Mouse (Mus musculus) kidney, postnatal 0 days (tissue): ENCODE results near the gene Cpm. TPM values are rescaled to one million over a fixed set of nuclear protein-coding genes. Genes with fewer than 3 reads are reported as not detected.
A peak's percentile ranks its signal among the peaks of the same experiment; 100 is the strongest.
"Not testable (repeated sequence)": the region's sequence is repeated elsewhere in the genome, so short reads cannot be mapped to it uniquely, and the experiment has no call there.

ENCODE experiments used
- ATAC-seq: fragments of 200-750 bp; cut with Nextera tagmentation; replicated peaks from 2 replicates; pipeline ENCODE4 v1.8.0; 2017; ENCODE audit warnings: low read depth, moderate number of reproducible peaks, moderate TSS enrichment, moderate library complexity; ENCODE audit not compliant: low FRiP score
- DNase-seq: peaks from one replicate; pipeline ENCODE4 v3.0.0-alpha.2; 2016; ENCODE audit warnings: low spot score
- H3K27ac ChIP-seq: fragments of 300-500 bp; sonication (generic); 2 replicates; pipeline ENCODE4 v1.5.1; 2014; ENCODE audit warnings: mild to moderate bottlenecking
- H3K27me3 ChIP-seq: fragments of 300-500 bp; sonication (generic); 2 replicates; pipeline ENCODE4 v1.6.1; 2014; ENCODE audit warnings: low read length, mixed read lengths; ENCODE audit not compliant: insufficient read depth
- H3K36me3 ChIP-seq: fragments of 300-500 bp; sonication (generic); 2 replicates; pipeline ENCODE4 v1.6.1; 2014; ENCODE audit warnings: low read length, mixed read lengths; ENCODE audit not compliant: insufficient read depth
- H3K4me1 ChIP-seq: fragments of 300-500 bp; sonication (generic); replicated peaks from 2 replicates; pipeline ENCODE4 v1.6.1; 2014; ENCODE audit warnings: antibody characterized with exemption, low read length, mixed read lengths; ENCODE audit not compliant: insufficient read depth
- H3K4me2 ChIP-seq: fragments of 300-500 bp; sonication (generic); 2 replicates; pipeline ENCODE4 v1.6.1; 2014; ENCODE audit warnings: mild to moderate bottlenecking, low read length, moderate library complexity, mixed read lengths
- H3K4me3 ChIP-seq: fragments of 300-500 bp; sonication (generic); replicated peaks from 2 replicates; pipeline ENCODE4 v1.5.1; 2014; ENCODE audit warnings: low read depth, low read length
- H3K9ac ChIP-seq: fragments of 300-500 bp; sonication (generic); 2 replicates; pipeline ENCODE4 v1.6.1; 2014; ENCODE audit warnings: low read depth, low read length
- H3K9me3 ChIP-seq: fragments of 300-500 bp; sonication (generic); replicated peaks from 2 replicates; pipeline ENCODE4 v1.6.1; 2016; ENCODE audit warnings: low read length, inconsistent platforms, mixed read lengths
- CTCF ChIP-seq: IDR thresholded peaks from 2 replicates; pipeline ENCODE4 v1.5.1; 2016; ENCODE audit warnings: antibody characterized with exemption, low read depth, mild to moderate bottlenecking, moderate library complexity
- WGBS: fragments of 180-500 bp; shearing (Covaris S2); extraction: QIAGEN DNeasy Blood & Tissue Kit; methylation state at CpG from one replicate; pipeline ENCODE4 v1.1.7; 2014; 5-methylcytosine and 5-hydroxymethylcytosine counted together
- polyA plus RNA-seq: library from polyadenylated mRNA; unstranded; fragments of >200 nt; fragmentation: Nextera tagmentation; extraction: Ambion mirVana; gene quantifications from 2 replicates; pipeline ENCODE4 v1.2.1, GENCODE M21; 2015

Cpm gene
- polyA plus RNA-seq, 1 experiment from 2014 or later, result 51.7 TPM

- 72% methylated on average over 11 of the region's 11 CpGs for WGBS
- ATAC-seq, result no peak; the same call in 1 of the 2 replicates
- no peak for TF ChIP-seq CTCF
- Histone ChIP-seq H3K36me3 (no peaks in the 10 kb centered on the region), H3K27ac (no peak overlapping the region), H3K4me3 (no peak overlapping the region), H3K27me3 (no peaks in the 10 kb centered on the region), H3K9ac (no peak overlapping the region), H3K4me2 (no peak overlapping the region), H3K9me3 (no peaks in the 10 kb centered on the region), H3K4me1 (no peaks in the 10 kb centered on the region)
- no peak for DNase-seq
These were observed 100.0 kb downstream of the Cpm start for GRCm38 (mm10) chr10:117729139-117729814.

GRCm38 (mm10) chr10:117730140-117730539 lies 100.8 kb downstream of the Cpm start:
- Histone ChIP-seq H3K4me1 (no peaks in the 10 kb centered on the region), H3K4me2 (no peak overlapping the region), H3K27ac (no peak overlapping the region), H3K9me3 (no peaks in the 10 kb centered on the region), H3K27me3 (no peaks in the 10 kb centered on the region), H3K9ac (no peak overlapping the region), H3K4me3 (no peak overlapping the region), H3K36me3 (no peaks in the 10 kb centered on the region)
- ATAC-seq, result no peak
- WGBS, result 95% methylated on average over 7 of the region's 7 CpGs
- DNase-seq, result no peak
- TF ChIP-seq CTCF, result no peak

- Histone ChIP-seq H3K4me2 (no peak overlapping the region), H3K27ac (no peak overlapping the region), H3K4me1 (no peaks in the 10 kb centered on the region), H3K9me3 (no peaks in the 10 kb centered on the region), H3K36me3 (no peaks in the 10 kb centered on the region), H3K4me3 (no peak overlapping the region), H3K9ac (no peak overlapping the region), H3K27me3 (no peaks in the 10 kb centered on the region)
- 93% methylated on average over 12 of the region's 12 CpGs for WGBS
- DNase-seq (no peak), ATAC-seq (no peak)
- TF ChIP-seq CTCF, result no peak
These were observed 101.4 kb downstream of the Cpm start for GRCm38 (mm10) chr10:117730637-117731203.

- H3K27ac ChIP-seq, result no peak overlapping the region
These were observed 102.2 kb downstream of the Cpm start for GRCm38 (mm10) chr10:117731244-117732101.

GRCm38 (mm10) chr10:117732184-117732583 lies 102.9 kb downstream of the Cpm start:
- Histone ChIP-seq H3K4me1 (no peaks in the 10 kb centered on the region), H3K36me3 (peaks cover 6% of the 10 kb centered on the region; the same call in 1 of the 2 replicates), H3K9me3 (no peaks in the 10 kb centered on the region), H3K27ac (no peak overlapping the region), H3K9ac (no peak overlapping the region), H3K4me2 (no peak overlapping the region), H3K4me3 (no peak overlapping the region), H3K27me3 (no peaks in the 10 kb centered on the region)
- DNase-seq, result no peak
- no peak for TF ChIP-seq CTCF
- ATAC-seq, result no peak
- WGBS, result 94% methylated on average over 5 of the region's 5 CpGs

More at GRCm38 (mm10) chr10:117731244-117732101, 102.2 kb downstream of the Cpm start:
- H3K4me3 ChIP-seq, result no peak overlapping the region
- H3K4me1 ChIP-seq, result no peaks in the 10 kb centered on the region
- ATAC-seq, result 0 out of 2 replicates have a peak, but pooled peaks have one; percentile 38
- peak; percentile 85 for TF ChIP-seq CTCF
- H3K9ac ChIP-seq, result no peak overlapping the region
- H3K4me2 ChIP-seq, result peak overlapping the region; percentile 21; the same call in 1 of the 2 replicates
- H3K9me3 ChIP-seq, result no peaks in the 10 kb centered on the region
- WGBS, result 46% methylated on average over 14 of the region's 15 CpGs
- peak; percentile 81 for DNase-seq
- no peaks in the 10 kb centered on the region for H3K27me3 ChIP-seq
- H3K36me3 ChIP-seq, result peaks cover 5% of the 10 kb centered on the region; the same call in 1 of the 2 replicates

GRCm38 (mm10) chr10:117732962-117733592 lies 103.8 kb downstream of the Cpm start:
- Histone ChIP-seq H3K4me1 (no peaks in the 10 kb centered on the region), H3K27ac (no peak overlapping the region), H3K27me3 (no peaks in the 10 kb centered on the region), H3K9me3 (no peaks in the 10 kb centered on the region), H3K4me3 (no peak overlapping the region), H3K4me2 (no peak overlapping the region), H3K36me3 (peaks cover 6% of the 10 kb centered on the region; the same call in 1 of the 2 replicates), H3K9ac (no peak overlapping the region)
- 87% methylated on average over 14 of the region's 14 CpGs for WGBS
- TF ChIP-seq CTCF, result no peak
- ATAC-seq (no peak), DNase-seq (no peak)

GRCm38 (mm10) chr10:117733626-117734025 lies 104.3 kb downstream of the Cpm start:
- not testable (repeated sequence) for H3K9ac ChIP-seq, H3K9me3 ChIP-seq, ATAC-seq, H3K4me1 ChIP-seq, H3K4me3 ChIP-seq, H3K4me2 ChIP-seq, DNase-seq, H3K27ac ChIP-seq, H3K27me3 ChIP-seq
- H3K36me3 ChIP-seq, result peaks cover 11% of the 10 kb centered on the region; the same call in 1 of the 2 replicates
- 78% methylated on average over 8 of the region's 8 CpGs for WGBS

- H3K9me3 ChIP-seq, H3K4me3 ChIP-seq, H3K9ac ChIP-seq, H3K4me1 ChIP-seq, H3K4me2 ChIP-seq, DNase-seq, H3K27me3 ChIP-seq, H3K27ac ChIP-seq, ATAC-seq: not testable (repeated sequence)
- 77% methylated on average over 9 of the region's 10 CpGs for WGBS
- H3K36me3 ChIP-seq, result peaks cover 17% of the 10 kb centered on the region; the same call in 1 of the 2 replicates
These were observed 105.0 kb downstream of the Cpm start for GRCm38 (mm10) chr10:117734104-117734852.
